Mouse (Mus musculus) right cerebral cortex, adult 2 months (tissue): Measurements from ENCODE around the gene Myo15b.
"Not testable (repeated sequence)": the region's sequence is repeated elsewhere in the genome, so short reads cannot be mapped to it uniquely, and the experiment has no call there.

ENCODE experiments used
- DNase-seq, 2 experiments: peaks; one replicate each; pipeline ENCODE4 v3.0.0; 2021 to 2022; ENCODE audit warnings: low spot score in 2 of 2

Gene Myo15b

DNA sequence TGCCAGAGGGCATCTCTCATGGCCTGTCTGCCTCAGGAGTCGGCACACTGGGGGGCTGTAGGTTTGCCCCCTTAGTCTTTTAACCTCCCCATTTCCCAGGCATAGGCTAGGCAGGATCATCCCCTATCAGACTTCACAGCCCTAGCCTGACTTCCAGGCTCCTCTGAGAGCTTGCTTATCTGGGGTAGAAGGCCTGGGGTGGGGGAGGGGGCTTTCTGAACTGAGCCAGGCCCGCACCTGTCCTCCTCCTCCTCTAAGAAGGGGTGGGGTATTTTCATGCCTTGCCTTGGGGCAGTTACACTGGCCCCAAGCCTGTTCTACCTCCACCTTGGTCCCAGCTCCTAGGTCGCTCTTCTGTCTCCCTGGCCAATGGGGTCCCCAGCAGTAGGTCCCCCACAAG is 26.7 kb upstream of the Myo15b start:
- no peak for DNase-seq

DNA sequence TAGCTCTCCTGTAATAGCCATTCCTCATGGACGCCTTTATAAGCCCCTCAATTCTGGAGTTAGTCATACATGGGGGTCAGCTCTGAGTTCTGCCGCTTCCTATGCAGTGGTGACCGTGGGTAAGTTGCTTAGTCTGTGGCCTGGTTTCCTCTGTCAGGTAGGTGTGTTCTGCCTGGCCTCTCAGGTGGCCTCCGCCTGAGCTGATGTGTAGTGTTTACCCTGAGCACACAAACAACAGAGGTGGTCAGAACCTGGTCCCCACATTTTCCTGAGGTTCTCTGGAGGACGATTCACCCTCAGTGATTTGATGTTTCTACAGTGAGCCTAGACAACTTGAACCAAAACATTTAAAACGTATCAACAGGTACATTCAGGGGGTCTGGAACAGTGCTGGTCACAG is 26.1 kb upstream of the Myo15b start:
- no peak for DNase-seq

DNA sequence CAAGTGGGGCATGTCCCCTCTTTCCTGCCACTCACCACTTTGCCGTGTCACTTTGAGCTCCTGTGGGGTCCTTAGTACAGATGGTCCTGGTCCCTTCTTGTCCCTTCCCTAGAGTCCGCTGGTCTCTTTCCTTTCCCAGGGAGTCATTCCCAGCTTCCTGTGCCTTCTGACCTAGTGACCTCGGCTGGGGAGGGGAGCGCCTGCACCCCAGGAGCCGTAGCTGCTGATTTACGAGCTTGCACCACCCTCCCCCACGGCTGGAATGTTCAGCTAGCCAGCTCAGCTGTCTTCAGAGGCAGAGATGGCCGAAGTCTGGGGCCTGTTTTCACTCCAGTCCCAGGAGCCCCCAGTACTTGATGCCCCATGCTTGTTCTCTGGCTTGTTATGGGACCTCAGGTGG is 25.7 kb upstream of the Myo15b start:
- no peak for DNase-seq

- DNase-seq, result no peak
These were observed 25.1 kb upstream of the Myo15b start for GRCm38 (mm10) chr11:115833021-115833513.

DNA sequence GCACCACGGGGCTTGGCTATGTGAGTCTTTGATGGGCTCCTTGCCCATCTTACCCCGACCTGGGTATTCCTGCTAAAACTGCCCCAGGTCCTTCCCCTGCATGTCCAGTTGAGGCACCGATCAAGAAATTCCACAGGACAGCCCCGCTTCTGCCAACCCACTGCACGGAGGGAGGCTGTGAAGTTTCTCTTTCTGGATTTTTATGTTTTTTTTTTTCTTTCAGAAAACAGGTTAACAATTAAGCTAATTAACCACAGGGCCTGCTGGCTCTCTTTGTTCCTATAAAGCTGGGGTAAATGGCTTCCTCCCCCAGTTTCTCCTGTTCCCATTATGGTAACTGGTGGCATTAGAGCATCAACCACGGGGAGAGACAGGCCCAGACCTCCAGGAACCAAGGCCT is 24.2 kb upstream of the Myo15b start:
- no peak for DNase-seq

DNA sequence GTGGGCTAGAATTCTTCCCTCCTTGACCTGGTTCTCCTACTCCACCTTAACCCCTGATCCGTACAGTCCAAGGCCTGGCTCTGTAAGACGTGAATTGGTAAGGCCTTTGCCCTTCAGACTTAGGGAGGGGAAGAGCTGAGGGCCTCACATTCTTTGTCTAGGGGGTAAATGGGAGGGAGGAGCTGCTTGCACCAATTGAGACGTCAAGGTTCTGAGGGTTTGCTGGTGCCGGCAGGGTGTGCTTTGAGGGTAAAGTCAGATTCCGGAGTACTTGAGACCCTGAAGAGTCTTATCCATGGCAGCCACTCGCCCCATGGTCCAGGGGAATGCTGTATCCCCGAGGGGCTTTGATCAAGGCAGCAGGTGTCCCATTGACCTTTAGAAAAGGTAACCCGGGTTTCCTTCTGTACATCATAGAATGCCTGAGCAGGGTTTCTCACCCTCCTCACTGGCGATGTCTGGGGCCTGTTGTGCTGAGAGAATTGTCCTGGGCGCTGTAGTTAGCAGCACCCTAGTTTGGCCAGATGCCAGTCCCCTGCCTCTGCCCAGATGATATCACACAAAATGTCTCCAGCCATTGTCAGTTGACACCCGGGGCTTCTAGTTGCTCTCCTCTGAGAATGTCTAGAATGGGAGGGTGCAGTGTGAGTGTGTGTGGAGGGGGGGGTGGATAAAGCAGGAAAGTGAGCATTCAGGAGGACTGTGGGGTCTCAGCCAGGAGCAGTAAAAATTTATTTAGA is 21.4 kb upstream of the Myo15b start:
- no peak for DNase-seq

DNA sequence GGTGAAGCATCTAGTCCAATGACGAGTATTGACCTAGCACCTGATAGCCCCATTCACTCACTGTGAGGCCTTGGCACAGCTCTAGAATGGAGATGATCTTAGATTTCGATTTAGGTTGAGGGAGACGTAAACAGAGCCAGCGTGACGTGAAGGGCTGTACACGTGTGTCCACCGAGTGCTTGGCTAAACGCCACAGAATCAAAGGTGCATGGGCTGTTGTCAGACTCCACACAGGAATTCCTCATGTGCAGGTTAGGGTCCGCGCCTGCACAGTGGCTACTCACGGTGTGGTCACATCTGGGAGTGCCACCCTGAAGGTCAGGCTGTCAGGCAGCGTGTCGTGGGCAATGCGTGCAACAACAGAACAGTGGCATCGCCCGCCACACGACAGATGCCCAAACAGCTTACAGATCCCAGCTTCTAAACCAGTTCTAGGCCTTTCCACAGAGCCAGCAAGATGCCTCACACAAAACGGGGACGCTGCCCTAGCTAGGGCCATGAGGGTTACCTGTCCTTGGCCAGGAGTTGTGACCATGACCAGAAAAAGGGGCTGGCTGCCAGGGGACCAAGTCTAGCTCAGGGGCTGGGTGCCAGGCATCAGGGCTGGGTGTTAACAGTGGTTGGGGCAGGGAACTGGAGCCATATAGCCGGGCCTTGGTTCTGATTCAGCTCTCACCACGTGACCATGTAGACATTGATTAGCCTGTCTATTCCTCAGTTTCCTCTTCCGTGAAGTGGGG is 20.4 kb upstream of the Myo15b start:
- DNase-seq, result no peak

DNA sequence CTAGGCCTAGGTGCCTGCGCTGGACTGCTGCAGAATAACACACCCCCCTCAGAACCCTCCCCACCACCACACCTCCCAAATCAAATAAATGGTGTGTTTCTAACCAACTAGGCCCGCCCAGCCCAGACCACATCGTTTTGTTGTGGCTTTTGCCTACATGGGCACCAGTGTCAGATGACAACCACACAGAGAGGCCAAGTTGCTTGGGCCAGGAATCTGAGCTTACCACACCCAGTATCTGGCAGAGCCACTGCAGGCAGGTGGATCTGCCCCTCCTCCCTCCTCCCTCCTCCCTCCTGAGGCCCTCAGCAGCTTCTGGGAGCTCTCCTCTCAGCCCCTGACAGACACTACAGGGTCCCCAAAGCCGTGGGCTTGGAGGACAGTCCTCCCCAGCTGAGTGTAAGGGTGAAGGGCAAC is 19.3 kb upstream of the Myo15b start:
- DNase-seq, result no peak

GRCm38 (mm10) chr11:115839732-115840131 is 18.5 kb upstream of the Myo15b start:
- no peak for DNase-seq

DNA sequence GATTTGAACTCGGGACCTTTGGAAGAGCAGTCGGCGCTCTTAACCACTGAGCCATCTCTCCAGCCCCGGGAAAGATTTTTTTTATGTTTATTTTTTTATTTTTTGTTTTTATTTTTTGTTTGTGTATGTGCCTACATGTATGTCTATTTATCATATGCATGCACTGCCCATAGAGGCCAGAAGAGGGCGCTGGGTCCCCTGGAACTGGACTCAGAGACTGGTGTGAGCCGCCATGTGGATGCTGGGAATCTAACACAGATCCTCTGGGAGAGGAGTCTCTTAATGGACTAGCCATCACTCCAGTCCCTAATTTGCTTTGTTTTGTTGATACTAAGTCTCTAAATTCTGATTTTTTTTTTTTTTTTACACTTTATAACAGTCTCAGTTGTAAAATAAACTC is 17.2 kb upstream of the Myo15b start:
- no peak for DNase-seq

DNA sequence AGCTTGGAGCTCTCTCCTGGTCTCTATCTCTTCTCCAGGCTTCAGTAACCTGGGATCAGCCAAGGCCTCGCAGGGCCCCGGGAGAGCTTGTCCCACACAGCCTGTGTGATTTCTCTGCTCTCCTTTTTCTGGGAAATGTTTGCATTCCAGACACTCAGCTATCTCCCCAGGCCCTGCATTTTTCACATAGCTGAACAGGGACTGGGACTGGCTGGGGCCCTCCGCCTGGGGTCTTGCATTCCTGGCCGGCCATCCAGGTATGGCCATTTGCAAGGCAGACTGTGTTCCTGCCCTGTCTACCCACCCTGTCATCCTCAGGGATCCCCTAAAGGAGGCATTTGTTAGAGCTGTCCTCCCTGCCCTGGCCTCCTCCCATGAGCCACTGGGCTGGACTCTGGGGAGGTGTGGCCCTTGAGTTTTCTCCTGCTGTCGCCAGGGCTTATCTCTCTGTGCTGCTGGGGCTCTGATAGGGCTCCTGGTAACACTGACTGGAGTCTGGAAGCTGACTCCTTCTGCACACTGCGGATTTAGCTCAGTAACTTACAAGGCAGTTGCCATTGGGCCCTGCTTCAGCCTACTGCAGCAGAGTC is 16.1 kb upstream of the Myo15b start:
- DNase-seq, result no peak

- DNase-seq, result no peak
These were observed 14.9 kb upstream of the Myo15b start for GRCm38 (mm10) chr11:115843141-115843890.

DNA sequence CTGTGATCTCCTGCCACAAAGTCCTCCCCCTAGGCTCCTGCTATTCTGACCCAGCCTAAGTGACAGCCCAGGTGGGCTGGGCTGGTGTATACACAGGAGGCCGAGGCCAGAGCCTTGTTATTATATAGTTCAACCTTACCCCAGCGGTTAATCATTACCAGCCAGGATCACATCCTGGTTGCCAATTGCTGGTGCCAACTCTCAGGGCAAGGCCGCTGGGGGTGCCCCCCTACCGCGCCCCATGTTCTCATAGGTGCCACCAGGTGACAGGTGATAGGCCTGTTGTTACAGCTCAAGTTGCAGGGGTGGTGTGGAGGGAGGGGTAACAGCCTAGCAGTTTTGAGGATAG is 14.3 kb upstream of the Myo15b start:
- no peak for DNase-seq

GRCm38 (mm10) chr11:115844240-115844639 is 14.0 kb upstream of the Myo15b start:
- DNase-seq, result no peak

- no peak for DNase-seq
These were observed 12.4 kb upstream of the Myo15b start for GRCm38 (mm10) chr11:115845819-115846218.

DNA sequence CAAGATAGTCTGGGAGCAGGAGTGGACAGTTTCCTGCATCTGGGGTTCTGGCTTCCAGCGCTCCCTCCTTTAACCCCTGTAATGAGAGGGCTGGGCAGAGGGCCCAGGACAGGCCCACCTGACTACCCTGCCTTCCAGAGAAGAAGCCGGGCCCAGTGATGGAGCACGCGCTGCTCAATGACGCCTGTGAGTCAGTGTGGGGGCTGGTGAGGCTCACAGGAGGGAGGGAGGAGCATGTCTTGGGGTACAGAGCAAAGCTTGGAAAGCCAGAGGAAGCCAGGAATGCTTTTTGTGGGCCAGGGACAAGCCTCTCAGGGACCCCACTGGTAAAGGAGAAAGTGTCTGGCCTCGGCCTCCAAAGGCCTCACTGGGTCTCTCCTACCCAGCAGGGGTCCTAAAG is 3.5 kb upstream of the Myo15b start:
- DNase-seq, result peak; percentile 14 to 35

DNA sequence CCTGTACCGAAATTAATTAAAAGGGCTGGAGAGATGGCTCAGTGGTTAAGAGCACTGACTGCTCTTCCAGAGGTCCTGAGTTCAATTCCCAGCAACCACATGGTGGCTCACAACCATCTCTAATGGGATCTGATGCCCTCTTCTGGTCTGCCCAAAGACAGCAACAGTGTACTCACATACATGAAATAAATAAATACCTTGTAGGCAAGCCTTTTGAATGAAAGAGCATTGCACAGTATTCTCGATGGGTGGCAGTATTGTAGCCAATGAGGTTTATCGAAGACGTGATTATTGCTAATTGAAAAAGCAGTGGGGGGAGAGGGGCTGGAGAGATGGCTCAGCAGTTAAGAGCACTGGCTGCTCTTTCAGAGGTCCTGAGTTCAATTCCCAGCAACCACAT is 1.1 kb upstream of the Myo15b start:
- DNase-seq, result not testable (repeated sequence)

- DNase-seq, result no peak
These were observed 270 bp upstream of the Myo15b start for GRCm38 (mm10) chr11:115857936-115858335.

GRCm38 (mm10) chr11:115859143-115859945 is 1.1 kb downstream of the Myo15b start:
- peak; percentile 40 to 41 for DNase-seq

DNA sequence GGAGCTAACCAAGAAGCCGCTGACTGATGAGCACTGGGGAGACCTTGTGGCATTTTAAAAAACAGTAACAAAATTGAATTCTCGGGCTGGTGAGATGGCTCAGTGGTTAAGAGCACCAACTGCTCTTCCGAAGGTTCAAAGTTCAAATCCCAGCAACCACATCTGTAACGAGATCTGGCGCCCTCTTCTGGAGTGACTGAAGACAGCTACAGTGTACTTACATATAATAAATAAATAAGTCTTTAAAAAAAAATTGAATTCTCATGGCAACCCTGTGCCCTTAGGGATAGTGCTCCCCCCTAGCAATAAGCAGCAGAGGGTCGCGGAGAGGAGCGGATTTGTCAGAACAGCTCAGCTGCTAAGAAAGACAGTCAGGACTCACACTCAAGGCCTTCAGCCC is 5.7 kb downstream of the Myo15b start:
- no peak for DNase-seq

DNA sequence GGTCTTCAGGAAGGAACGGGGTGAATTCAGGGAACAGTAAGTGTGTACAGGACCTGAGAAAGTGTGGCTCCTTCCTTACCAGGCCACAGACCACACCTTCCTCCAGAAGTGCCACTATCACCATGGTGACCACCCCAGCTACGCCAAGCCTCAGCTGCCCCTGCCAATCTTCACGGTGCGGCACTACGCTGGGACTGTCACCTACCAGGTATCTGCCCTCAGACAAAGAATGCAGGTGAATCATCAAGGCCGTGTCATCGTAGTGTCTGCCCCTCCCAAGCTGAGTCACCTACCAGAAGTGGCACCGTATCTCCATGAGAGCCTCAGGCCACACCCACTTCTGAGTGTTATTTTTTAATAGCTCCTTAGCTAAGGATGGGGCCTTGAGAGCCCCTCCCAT is 11.2 kb downstream of the Myo15b start:
- DNase-seq, result no peak
